Mouse (Mus musculus): Measurements from ENCODE around the gene Slc13a1.
A peak's percentile ranks its signal among the peaks of the same experiment; 100 is the strongest.
"Not testable (repeated sequence)": the region's sequence is repeated elsewhere in the genome, so short reads cannot be mapped to it uniquely, and the experiment has no call there.

Slc13a1 gene

DNA sequence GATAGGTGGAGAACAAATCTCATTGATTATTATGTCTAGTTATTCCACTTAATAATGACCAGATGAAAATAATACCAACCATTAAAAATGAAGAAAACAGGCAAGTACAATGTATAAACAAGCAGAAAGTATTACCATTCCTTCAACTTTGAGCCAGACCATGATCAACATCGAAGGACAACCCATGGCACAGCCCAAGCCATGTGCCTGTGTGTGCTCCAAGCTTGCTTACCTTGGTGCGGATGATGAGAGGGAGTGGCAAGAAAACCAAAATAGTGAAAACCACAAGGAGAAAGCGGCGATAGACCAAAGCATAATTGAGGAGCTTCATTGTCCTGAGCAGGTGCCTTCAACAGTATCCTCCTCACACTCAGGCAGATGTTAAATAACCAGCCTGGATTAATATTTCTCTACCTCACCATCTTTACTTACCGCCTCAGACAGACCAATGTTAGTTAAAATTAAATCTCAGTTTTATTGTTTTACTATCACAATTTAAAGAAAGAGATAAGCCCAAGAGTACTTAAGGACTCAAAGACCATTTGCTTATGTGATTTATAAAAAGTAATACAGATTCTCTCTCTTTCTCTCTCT lies at the start of gene Slc13a1:
Gene Slc13a1, minus strand, starts transcription at position 359 of the 594 bp plus-strand sequence.
- DNase-seq = peak; percentile 27 to 64

- DNase-seq = peak; percentile 6 to 62
Measured at GRCm38 (mm10) chr6:24207866-24208265, 40.0 kb upstream of the Slc13a1 start.

DNA sequence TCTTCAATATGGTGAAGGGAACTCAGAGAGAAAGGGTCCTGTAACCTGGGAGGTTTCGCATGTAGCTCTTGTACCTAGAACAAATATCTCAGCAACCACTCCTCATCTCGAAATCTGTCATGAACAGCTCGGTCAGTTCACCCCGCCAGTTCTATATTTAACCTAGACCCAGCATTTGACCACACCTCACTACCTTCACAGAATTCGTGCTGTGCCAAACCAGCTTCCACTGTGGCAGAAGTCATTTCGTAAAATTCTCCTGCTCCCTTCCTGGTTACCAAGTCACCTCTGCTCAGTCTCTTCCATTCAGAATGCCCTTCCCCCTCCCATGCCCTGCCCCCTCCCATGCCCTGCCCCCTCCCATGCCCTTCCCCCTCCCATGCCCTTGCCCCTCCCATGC lies 34.3 kb upstream of the Slc13a1 start:
- DNase-seq = no peak

DNA sequence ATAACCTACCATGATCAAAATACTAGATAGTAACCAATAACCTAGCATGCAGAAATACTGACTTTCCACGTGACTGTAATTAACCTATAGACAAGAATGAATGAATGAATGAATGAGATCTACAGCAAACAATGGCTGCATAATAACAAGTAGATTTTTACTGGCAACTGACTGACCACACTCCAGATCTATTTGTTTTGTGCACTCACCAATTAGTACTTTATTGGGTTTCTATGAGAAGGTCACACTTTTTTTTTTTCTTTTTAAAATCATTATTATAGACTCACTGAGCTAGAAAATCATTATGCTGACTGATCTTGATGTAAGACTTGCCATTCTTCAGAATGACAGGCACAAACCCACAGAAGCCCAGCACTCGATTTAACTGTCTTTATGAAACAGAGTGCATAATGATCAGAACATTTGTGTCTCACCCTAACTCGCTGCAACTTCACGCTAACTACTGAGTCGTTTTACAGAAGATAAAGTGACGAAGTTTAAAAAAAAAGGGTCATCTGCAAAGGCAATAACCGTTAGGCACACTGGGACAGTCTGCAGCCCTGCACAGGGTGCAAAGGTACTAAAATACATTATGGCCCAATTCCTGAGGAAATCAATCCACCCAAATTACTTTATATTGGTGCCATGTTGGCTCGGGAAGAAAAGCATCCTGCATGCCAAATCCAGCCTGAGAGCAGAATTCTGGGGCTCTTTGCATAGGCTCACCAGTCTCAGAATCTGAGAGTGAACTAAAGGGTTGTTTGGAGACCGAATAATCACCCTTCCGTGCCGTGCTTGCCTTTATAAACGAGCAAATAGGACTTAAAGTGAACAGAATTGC lies 33.0 kb upstream of the Slc13a1 start:
- no peak for DNase-seq

DNA sequence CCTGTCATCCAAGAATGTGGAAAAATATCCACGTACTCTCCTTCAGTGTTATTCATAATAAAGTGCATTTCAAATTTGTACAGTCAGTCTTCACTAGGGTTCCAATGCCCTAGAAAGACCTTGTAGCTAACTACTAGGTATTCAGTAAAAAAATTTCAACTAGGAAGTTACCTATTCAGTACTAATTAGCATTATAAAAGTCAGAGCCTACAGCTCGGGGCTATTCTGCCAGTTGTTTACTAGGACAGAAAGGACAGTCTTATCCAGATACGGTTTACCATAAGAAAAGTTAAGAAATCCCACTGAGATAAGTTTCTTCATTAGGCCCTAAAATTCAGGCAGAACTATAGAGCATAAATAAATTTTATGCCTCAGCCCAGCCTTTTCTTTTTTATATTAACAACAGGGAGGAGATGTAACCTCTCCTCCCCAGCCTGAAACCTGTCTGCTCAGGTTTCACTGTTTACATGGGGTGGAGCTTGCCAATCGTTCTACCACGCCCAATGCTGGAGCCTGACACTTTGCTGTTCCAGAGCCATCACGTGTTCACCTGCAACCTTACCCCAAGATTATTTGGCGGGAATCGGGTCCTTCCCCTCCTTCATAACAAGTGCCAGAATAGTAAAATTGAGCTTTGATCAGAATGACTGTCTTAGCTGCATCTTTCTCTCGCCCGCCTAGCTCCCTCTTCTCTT lies 29.8 kb upstream of the Slc13a1 start:
- DNase-seq = peak; percentile 47 to 50

- not testable (repeated sequence) for DNase-seq
Measured at GRCm38 (mm10) chr6:24196406-24196805, 28.5 kb upstream of the Slc13a1 start.

- DNase-seq = no peak
Measured at GRCm38 (mm10) chr6:24183439-24183838, 15.5 kb upstream of the Slc13a1 start.

DNA sequence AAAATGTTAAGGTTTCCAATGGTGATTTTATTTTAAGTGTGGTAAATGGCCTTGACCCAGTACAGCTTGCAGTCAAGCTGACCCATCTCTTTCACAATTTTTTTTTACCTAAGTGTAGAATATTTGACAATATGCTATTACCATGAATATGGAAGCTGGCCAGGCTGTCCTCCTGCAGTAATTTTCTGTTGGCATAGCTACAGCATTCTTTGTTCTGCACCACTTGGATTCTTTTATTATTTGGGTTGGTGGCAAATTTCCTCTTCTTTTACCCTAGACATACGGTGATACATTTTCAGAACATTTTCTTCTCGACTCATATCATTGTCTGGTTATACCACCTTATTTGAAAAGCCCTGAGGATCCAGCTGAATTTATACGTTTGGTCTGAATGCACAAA lies 7.5 kb upstream of the Slc13a1 start:
- DNase-seq = no peak

GRCm38 (mm10) chr6:24173951-24174350 lies 6.1 kb upstream of the Slc13a1 start:
- DNase-seq = no peak

- peak; percentile 82 to 84 for DNase-seq
Measured at GRCm38 (mm10) chr6:24172736-24173135, 4.8 kb upstream of the Slc13a1 start.

- DNase-seq = peak; percentile 28 to 37
Measured at GRCm38 (mm10) chr6:24166772-24167171, 1.1 kb downstream of the Slc13a1 start.

DNA sequence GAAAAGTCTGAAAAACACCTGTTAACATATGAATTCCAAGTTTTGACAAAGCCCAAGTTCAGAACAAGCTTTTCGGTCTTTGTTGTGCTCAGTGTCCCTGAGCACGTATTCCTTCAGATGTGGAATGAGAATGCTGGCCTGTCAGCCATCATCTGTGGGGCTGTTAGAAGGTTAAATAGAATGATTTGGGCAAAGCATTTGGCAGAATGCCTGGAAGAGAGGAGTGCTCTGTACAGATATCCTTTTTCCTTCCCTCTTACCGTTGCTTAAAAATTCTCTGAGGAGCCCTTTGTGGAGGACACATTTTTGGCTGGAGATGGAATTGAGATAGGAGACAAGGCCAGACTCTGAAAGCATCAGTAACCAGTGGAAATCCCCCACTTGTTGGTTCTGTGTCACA lies 2.6 kb downstream of the Slc13a1 start:
- peak; percentile 41 to 48 for DNase-seq

DNA sequence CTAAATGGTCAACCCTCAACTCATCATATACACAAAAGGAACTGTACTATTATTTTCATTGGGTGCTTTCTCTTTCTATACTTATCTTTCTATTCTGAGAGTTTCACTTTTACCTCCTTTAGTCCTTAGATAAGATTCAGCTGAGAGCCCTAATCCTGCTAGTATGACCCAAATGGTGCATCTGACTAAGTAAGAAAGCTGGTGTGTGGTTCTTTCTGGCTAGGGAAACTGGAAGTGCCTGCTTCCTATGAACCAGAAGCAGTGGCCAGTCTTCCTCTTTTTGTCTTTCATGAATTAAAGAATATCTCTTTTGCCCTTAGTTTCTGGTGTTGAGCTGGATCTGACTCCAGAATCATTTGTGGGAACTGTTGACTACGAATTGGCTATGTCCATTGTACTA lies 8.1 kb downstream of the Slc13a1 start:
- DNase-seq = no peak

GRCm38 (mm10) chr6:24154901-24155300 lies 13.0 kb downstream of the Slc13a1 start:
- peak; percentile 38 to 51 for DNase-seq

- no peak for DNase-seq
Measured at GRCm38 (mm10) chr6:24132951-24133350, 34.9 kb downstream of the Slc13a1 start.

DNA sequence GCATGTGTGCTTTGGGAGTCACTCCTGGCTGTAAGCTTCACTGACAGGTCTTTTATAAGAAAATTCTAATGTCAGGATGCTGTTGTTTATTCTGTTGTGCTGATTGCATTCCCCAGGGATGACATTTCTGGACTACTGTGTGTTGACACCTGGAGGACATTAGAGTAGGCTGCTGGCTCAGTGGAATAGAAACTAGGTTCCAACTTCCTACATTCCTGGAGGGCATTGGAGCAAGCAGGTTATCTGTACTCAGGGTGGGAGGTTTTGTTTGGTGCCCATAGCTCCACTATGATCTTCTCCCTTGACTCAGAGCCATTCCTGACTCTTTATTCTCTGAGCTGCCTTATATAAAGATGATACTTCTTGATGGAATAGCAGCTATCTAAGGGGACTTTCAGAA lies 45.3 kb downstream of the Slc13a1 start:
- no peak for DNase-seq

DNA sequence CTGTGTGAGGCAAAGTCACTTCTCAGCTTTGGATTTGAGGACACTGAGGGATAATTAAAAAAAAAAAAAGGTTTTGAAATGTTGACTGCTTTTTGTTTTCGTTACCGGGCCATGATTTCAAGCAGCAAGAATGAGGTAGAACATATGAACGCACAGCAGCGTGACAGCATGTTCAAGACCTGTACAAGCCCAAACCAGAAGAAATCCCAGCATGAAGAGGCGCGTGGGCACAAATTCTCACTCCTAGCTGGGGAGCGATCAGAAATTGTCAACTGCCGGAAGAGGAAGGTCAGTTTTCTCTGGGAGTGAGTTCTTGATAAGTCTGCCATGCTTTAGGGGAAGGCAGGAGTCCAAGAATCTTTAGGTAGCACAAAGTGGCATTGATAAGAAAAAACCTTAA lies 56.3 kb downstream of the Slc13a1 start:
- DNase-seq = no peak

- DNase-seq = no peak
Measured at GRCm38 (mm10) chr6:24108471-24108870, 59.4 kb downstream of the Slc13a1 start.

DNA sequence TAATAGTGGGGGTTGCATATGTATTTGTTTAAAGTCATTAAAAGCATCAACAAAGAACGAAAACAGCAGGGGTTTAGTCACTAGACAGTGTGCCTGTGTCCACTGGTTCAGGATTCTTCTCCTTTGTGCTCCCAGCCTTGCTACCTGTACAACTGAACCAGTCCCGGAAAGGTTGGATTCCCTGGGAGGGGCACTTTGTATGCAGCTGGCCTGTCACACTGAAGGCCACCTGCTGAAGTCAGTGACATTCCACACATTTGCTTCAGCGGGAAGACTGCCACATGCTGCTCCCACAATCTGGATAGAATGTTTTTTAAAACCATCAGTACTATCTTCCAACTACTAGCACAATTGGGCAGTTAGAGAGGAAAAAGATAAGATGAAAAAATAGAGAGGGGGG lies 61.7 kb downstream of the Slc13a1 start:
- DNase-seq = no peak

GRCm38 (mm10) chr6:24105681-24106080 lies 62.2 kb downstream of the Slc13a1 start:
- no peak for DNase-seq

- no peak for DNase-seq
Measured at GRCm38 (mm10) chr6:24101281-24101680, 66.6 kb downstream of the Slc13a1 start.

DNA sequence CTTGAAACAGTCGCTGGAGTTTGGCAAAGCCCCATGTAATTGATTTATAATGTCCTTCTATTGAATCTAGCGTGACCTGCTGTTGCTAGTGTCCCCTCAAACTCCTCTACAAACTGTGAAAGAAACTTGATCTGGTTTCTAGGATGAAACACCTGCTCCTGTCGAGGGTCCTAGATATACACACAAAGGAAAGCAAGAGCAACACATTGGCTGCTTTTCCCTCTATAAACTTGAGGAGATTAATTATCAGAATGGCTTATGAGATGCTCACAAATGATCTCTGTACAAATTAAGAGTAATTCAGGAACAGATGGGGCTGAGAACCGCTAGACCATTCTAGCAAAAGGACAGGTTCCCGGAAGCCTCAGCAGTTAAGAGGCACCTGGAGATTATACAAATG lies 67.2 kb downstream of the Slc13a1 start:
- DNase-seq = no peak

- no peak for DNase-seq
Measured at GRCm38 (mm10) chr6:24097400-24097799, 70.5 kb downstream of the Slc13a1 start.

- no peak for DNase-seq
Measured at GRCm38 (mm10) chr6:24076089-24076488, 91.8 kb downstream of the Slc13a1 start.
